Mouse (Mus musculus): ENCODE measurements around the gene Robo4. TPM values are rescaled to one million over a fixed set of nuclear protein-coding genes. Genes with fewer than 3 reads are reported as not detected.

The Robo4 gene
- polyA plus RNA-seq, 1 experiment from 2014 or later, result 7.0 TPM

DNA sequence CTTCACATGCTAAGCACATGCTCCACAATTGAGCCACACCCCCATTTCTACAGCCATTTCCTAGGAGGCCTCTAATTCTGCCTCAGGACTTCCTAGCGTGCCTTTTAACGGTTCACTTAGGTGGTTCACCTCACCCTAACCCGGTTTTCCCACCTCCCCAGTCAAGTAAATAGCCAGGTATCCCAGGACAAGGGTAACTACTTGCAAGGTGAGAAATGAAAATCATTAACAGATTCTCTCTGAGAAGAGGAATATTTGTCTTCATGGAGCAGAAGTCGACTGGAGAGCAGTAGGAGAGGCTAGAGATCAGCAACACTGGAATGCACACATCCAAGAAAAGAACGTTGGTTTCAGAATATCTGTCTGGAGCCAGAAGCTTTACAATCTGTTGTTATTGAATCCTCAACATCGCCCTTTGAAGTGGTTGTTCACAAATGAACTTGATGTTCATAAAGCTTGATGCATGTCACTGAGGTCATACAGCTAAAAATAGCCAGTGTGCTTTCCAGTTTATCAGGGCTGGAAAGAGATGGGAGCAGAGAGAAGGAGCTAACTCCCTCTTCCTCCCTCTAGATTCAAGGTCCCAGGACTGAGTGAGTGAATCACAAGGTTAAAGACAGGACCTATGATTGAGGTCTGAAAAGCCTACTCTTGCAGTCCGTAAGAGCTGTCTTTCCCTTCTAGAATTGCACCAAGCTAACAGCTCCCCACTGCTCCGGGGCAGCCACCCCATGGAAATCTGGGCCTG lies 8.2 kb downstream of the Robo4 start:
- 83% methylated on average over 8 of the region's 8 CpGs for whole genome bisulfite sequencing
- Histone ChIP-seq H3K36me3 (ENCODE audit: control insufficient read depth, insufficient read depth, low read length) (no peaks in the 10 kb centered on the region), H3K27ac (ENCODE audit: low read depth, low read length) (no peak overlapping the region), H3K9ac (ENCODE audit: low read length) (no peak overlapping the region), H3K4me2 (ENCODE audit: low read depth, low read length, severe bottlenecking) (no peak overlapping the region), H3K4me3 (ENCODE audit: low read depth, low read length) (no peak overlapping the region), H3K9me3 (ENCODE audit: control insufficient read depth, low read length) (no peaks in the 10 kb centered on the region), H3K27me3 (ENCODE audit: control insufficient read depth, insufficient read depth, low read length) (no peaks in the 10 kb centered on the region), H3K4me1 (replicated peaks; ENCODE audit: control insufficient read depth, insufficient read depth, low read length) (no peaks in the 10 kb centered on the region)
- DNase-seq (ENCODE audit: low spot score), result no peak
- ATAC-seq (replicated peaks; ENCODE audit: low FRiP score), result no peak

- Histone ChIP-seq H3K36me3 (ENCODE audit: control insufficient read depth, insufficient read depth, low read length) (no peaks in the 10 kb centered on the region), H3K4me3 (ENCODE audit: low read depth, low read length) (no peak overlapping the region), H3K9ac (ENCODE audit: low read length) (no peak overlapping the region), H3K27ac (ENCODE audit: low read depth, low read length) (no peak overlapping the region), H3K4me2 (ENCODE audit: low read depth, low read length, severe bottlenecking) (no peak overlapping the region), H3K9me3 (ENCODE audit: control insufficient read depth, low read length) (no peaks in the 10 kb centered on the region), H3K4me1 (replicated peaks; ENCODE audit: control insufficient read depth, insufficient read depth, low read length) (no peaks in the 10 kb centered on the region), H3K27me3 (ENCODE audit: control insufficient read depth, insufficient read depth, low read length) (no peaks in the 10 kb centered on the region)
- 63% methylated on average over 3 of the region's 3 CpGs for WGBS
- ATAC-seq (replicated peaks; ENCODE audit: low FRiP score), result no peak
- peak; percentile 46 for DNase-seq (ENCODE audit: low spot score)
Observed at GRCm38 (mm10) chr9:37412989-37413388, 11.3 kb downstream of the Robo4 start.

DNA sequence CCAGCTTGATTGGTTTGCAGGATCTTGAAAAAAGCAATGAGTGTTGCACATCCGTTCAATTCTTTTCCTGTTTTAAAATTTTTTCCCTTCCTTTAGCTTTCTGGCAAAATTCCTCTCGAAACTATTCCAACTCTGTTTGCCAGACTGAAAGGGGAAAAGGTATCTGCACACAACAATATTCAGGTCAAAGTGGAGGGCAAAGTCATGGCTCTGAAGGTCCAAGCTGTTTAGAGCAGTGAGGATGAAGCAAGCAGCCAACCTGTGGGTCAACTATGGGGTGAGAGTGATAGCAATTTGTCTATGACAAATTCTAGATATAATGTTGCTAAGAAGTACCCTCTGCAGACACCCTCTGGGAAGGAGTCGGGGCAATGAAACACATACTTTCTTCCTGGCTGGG lies 13.0 kb downstream of the Robo4 start:
- Histone ChIP-seq H3K27me3 (ENCODE audit: control insufficient read depth, insufficient read depth, low read length) (no peaks in the 10 kb centered on the region), H3K9ac (ENCODE audit: low read length) (no peak overlapping the region), H3K36me3 (ENCODE audit: control insufficient read depth, insufficient read depth, low read length) (no peaks in the 10 kb centered on the region), H3K4me3 (ENCODE audit: low read depth, low read length) (no peak overlapping the region), H3K9me3 (ENCODE audit: control insufficient read depth, low read length) (no peaks in the 10 kb centered on the region), H3K27ac (ENCODE audit: low read depth, low read length) (no peak overlapping the region), H3K4me2 (ENCODE audit: low read depth, low read length, severe bottlenecking) (no peak overlapping the region), H3K4me1 (replicated peaks; ENCODE audit: control insufficient read depth, insufficient read depth, low read length) (no peaks in the 10 kb centered on the region)
- ATAC-seq (replicated peaks; ENCODE audit: low FRiP score), result no peak
- peak; percentile 6 for DNase-seq (ENCODE audit: low spot score)
- WGBS, result 90% methylated on average over 3 of the region's 3 CpGs

- 0 out of 2 replicates have a peak, but pooled peaks cover 2% of the 10 kb centered on the region for H3K4me1 ChIP-seq (replicated peaks; ENCODE audit: control insufficient read depth, insufficient read depth, low read length)
- peaks cover 4% of the 10 kb centered on the region; the same call in 1 of the 2 replicates for H3K27me3 ChIP-seq (ENCODE audit: control insufficient read depth, insufficient read depth, low read length)
- H3K9me3 ChIP-seq (ENCODE audit: control insufficient read depth, low read length), result no peaks in the 10 kb centered on the region
- no peak for ATAC-seq (replicated peaks; ENCODE audit: low FRiP score)
- no peak overlapping the region for H3K4me2 ChIP-seq (ENCODE audit: low read depth, low read length, severe bottlenecking)
- WGBS, result 92% methylated on average over 4 of the region's 4 CpGs
- no peak overlapping the region for H3K9ac ChIP-seq (ENCODE audit: low read length)
- H3K4me3 ChIP-seq (ENCODE audit: low read depth, low read length), result no peak overlapping the region
- no peaks in the 10 kb centered on the region for H3K36me3 ChIP-seq (ENCODE audit: control insufficient read depth, insufficient read depth, low read length)
- H3K27ac ChIP-seq (ENCODE audit: low read depth, low read length), result no peak overlapping the region
- no peak for DNase-seq (ENCODE audit: low spot score)
Observed at GRCm38 (mm10) chr9:37418791-37419190, 17.1 kb downstream of the Robo4 start.

GRCm38 (mm10) chr9:37420676-37421075 lies 19.0 kb downstream of the Robo4 start:
- Histone ChIP-seq H3K4me1 (replicated peaks; ENCODE audit: control insufficient read depth, insufficient read depth, low read length) (0 out of 2 replicates have a peak, but pooled peaks cover 2% of the 10 kb centered on the region), H3K36me3 (ENCODE audit: control insufficient read depth, insufficient read depth, low read length) (no peaks in the 10 kb centered on the region), H3K4me3 (ENCODE audit: low read depth, low read length) (peak overlapping the region; percentile 6; the same call in 1 of the 2 replicates), H3K9ac (ENCODE audit: low read length) (peak overlapping the region; percentile 28; the same call in 1 of the 2 replicates), H3K27ac (ENCODE audit: low read depth, low read length) (no peak overlapping the region), H3K4me2 (ENCODE audit: low read depth, low read length, severe bottlenecking) (peak overlapping the region; percentile 39), H3K9me3 (ENCODE audit: control insufficient read depth, low read length) (no peaks in the 10 kb centered on the region), H3K27me3 (ENCODE audit: control insufficient read depth, insufficient read depth, low read length) (peaks cover 4% of the 10 kb centered on the region; the same call in 1 of the 2 replicates)
- WGBS, result under 1% methylated on average over 27 of the region's 27 CpGs
- DNase-seq (ENCODE audit: low spot score) (peak; percentile 95), ATAC-seq (replicated peaks; ENCODE audit: low FRiP score) (peak; percentile 92)

DNA sequence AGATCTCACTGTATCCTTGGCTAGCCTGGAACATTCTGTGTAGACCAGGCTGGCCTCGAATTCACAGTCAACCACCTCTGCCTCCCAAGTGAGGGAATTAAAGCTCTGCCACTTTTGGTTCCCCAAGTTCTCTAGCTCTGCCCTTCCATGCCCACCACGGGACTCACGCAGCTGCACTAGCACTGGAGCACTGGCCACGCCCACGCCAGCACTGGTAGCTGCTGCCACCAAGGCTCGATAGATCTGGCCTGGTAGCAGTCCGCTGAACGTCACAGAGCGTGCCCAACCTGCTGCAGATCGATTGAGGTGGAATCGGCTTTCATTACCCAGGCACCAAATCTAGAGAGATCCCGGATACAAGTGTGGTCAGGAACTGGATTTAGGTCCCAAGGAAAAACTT lies 19.5 kb downstream of the Robo4 start:
- H3K4me2 ChIP-seq (ENCODE audit: low read depth, low read length, severe bottlenecking), result peak overlapping the region; percentile 39; the same call in 1 of the 2 replicates
- DNase-seq (ENCODE audit: low spot score) (no peak), ATAC-seq (replicated peaks; ENCODE audit: low FRiP score) (peak; percentile 53)
- H3K9ac ChIP-seq (ENCODE audit: low read length), result no peak overlapping the region
- H3K4me3 ChIP-seq (ENCODE audit: low read depth, low read length), result no peak overlapping the region
- no peaks in the 10 kb centered on the region for H3K9me3 ChIP-seq (ENCODE audit: control insufficient read depth, low read length)
- H3K4me1 ChIP-seq (replicated peaks; ENCODE audit: control insufficient read depth, insufficient read depth, low read length), result 0 out of 2 replicates have a peak, but pooled peaks cover 2% of the 10 kb centered on the region
- no peak overlapping the region for H3K27ac ChIP-seq (ENCODE audit: low read depth, low read length)
- WGBS, result 37% methylated on average over 12 of the region's 12 CpGs
- no peaks in the 10 kb centered on the region for H3K36me3 ChIP-seq (ENCODE audit: control insufficient read depth, insufficient read depth, low read length)
- peaks cover 4% of the 10 kb centered on the region; the same call in 1 of the 2 replicates for H3K27me3 ChIP-seq (ENCODE audit: control insufficient read depth, insufficient read depth, low read length)

DNA sequence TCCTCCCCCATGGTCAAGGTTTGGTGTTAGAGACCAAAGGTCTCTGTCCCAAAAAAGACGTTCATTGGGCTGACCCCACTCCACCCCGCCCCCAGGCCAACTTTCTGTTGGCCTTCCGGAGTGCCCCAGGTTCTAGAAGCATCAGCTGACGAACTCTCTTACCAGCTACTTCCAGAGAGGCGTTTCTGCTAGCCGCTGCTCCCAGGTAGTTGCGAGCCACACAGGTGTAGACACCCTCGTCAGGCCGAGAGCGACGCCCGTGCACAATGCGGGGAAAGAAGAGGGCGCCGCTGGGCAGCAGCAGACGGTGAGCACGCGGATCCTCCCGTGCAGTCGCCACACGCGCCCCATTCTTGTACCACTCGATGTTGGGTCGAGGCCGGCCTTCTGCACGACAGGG lies 27.6 kb downstream of the Robo4 start:
- peaks cover 43% of the 10 kb centered on the region for H3K27me3 ChIP-seq (ENCODE audit: control insufficient read depth, insufficient read depth, low read length)
- H3K9me3 ChIP-seq (ENCODE audit: control insufficient read depth, low read length), result no peaks in the 10 kb centered on the region
- H3K27ac ChIP-seq (ENCODE audit: low read depth, low read length), result no peak overlapping the region
- H3K4me2 ChIP-seq (ENCODE audit: low read depth, low read length, severe bottlenecking), result no peak overlapping the region
- H3K36me3 ChIP-seq (ENCODE audit: control insufficient read depth, insufficient read depth, low read length), result no peaks in the 10 kb centered on the region
- DNase-seq (ENCODE audit: low spot score), result no peak
- ATAC-seq (replicated peaks; ENCODE audit: low FRiP score), result no peak
- peaks cover 13% of the 10 kb centered on the region for H3K4me1 ChIP-seq (replicated peaks; ENCODE audit: control insufficient read depth, insufficient read depth, low read length)
- WGBS, result 50% methylated on average over 26 of the region's 26 CpGs
- H3K9ac ChIP-seq (ENCODE audit: low read length), result no peak overlapping the region
- H3K4me3 ChIP-seq (ENCODE audit: low read depth, low read length), result no peak overlapping the region

- H3K27me3 ChIP-seq (ENCODE audit: control insufficient read depth, insufficient read depth, low read length), result peaks cover 54% of the 10 kb centered on the region
- DNase-seq (ENCODE audit: low spot score) (peak; percentile 93), ATAC-seq (replicated peaks; ENCODE audit: low FRiP score) (peak; percentile 65)
- no peak overlapping the region for H3K27ac ChIP-seq (ENCODE audit: low read depth, low read length)
- no peak overlapping the region for H3K4me3 ChIP-seq (ENCODE audit: low read depth, low read length)
- H3K9ac ChIP-seq (ENCODE audit: low read length), result no peak overlapping the region
- no peaks in the 10 kb centered on the region for H3K36me3 ChIP-seq (ENCODE audit: control insufficient read depth, insufficient read depth, low read length)
- 1% methylated on average over 12 of the region's 12 CpGs for WGBS
- H3K4me2 ChIP-seq (ENCODE audit: low read depth, low read length, severe bottlenecking), result no peak overlapping the region; the same call in 1 of the 2 replicates
- peaks cover 17% of the 10 kb centered on the region for H3K4me1 ChIP-seq (replicated peaks; ENCODE audit: control insufficient read depth, insufficient read depth, low read length)
- H3K9me3 ChIP-seq (ENCODE audit: control insufficient read depth, low read length), result no peaks in the 10 kb centered on the region
Observed at GRCm38 (mm10) chr9:37430582-37430981, 28.9 kb downstream of the Robo4 start.
